Mouse (Mus musculus): ENCODE measurements around the gene Suclg1. TPM values are rescaled to one million over a fixed set of nuclear protein-coding genes. Genes with fewer than 3 reads are reported as not detected.

Gene Suclg1
- polyA plus RNA-seq, 1 experiment from 2014 or later = 132 TPM

GRCm38 (mm10) chr6:73280546-73281115, 32.4 kb downstream of the Suclg1 start:
- ATAC-seq (ENCODE audit: low FRiP score, low read depth) = no peak
- H3K9me3 ChIP-seq = no peaks in the 10 kb centered on the region
- H3K36me3 ChIP-seq = peaks cover 23% of the 10 kb centered on the region
- no peak overlapping the region for H3K9ac ChIP-seq
- H3K4me1 ChIP-seq (replicated peaks) = no peaks in the 10 kb centered on the region
- no peak overlapping the region for H3K4me2 ChIP-seq
- H3K27ac ChIP-seq (replicated peaks) = no peak overlapping the region
- H3K27me3 ChIP-seq = no peaks in the 10 kb centered on the region
- 82% methylated on average over 9 of the region's 9 CpGs for WGBS
- no peak overlapping the region for H3K4me3 ChIP-seq

GRCm38 (mm10) chr6:73286326-73286725, 38.1 kb downstream of the Suclg1 start:
- ATAC-seq (ENCODE audit: low FRiP score, low read depth) = no peak
- 100% methylated on average over 2 of the region's 2 CpGs for WGBS
- Histone ChIP-seq H3K4me2 (no peak overlapping the region), H3K27ac (replicated peaks) (no peak overlapping the region), H3K9me3 (no peaks in the 10 kb centered on the region), H3K27me3 (no peaks in the 10 kb centered on the region), H3K4me3 (no peak overlapping the region), H3K9ac (no peak overlapping the region), H3K4me1 (replicated peaks) (no peaks in the 10 kb centered on the region), H3K36me3 (no peaks in the 10 kb centered on the region)

GRCm38 (mm10) chr6:73306837-73307236, 58.7 kb downstream of the Suclg1 start:
- Histone ChIP-seq H3K4me1 (replicated peaks) (no peaks in the 10 kb centered on the region), H3K9me3 (no peaks in the 10 kb centered on the region), H3K4me3 (no peak overlapping the region), H3K9ac (no peak overlapping the region), H3K36me3 (no peaks in the 10 kb centered on the region), H3K27ac (replicated peaks) (no peak overlapping the region), H3K4me2 (no peak overlapping the region), H3K27me3 (no peaks in the 10 kb centered on the region)
- WGBS = 69% methylated on average over 6 of the region's 6 CpGs
- ATAC-seq (ENCODE audit: low FRiP score, low read depth) = no peak

DNA sequence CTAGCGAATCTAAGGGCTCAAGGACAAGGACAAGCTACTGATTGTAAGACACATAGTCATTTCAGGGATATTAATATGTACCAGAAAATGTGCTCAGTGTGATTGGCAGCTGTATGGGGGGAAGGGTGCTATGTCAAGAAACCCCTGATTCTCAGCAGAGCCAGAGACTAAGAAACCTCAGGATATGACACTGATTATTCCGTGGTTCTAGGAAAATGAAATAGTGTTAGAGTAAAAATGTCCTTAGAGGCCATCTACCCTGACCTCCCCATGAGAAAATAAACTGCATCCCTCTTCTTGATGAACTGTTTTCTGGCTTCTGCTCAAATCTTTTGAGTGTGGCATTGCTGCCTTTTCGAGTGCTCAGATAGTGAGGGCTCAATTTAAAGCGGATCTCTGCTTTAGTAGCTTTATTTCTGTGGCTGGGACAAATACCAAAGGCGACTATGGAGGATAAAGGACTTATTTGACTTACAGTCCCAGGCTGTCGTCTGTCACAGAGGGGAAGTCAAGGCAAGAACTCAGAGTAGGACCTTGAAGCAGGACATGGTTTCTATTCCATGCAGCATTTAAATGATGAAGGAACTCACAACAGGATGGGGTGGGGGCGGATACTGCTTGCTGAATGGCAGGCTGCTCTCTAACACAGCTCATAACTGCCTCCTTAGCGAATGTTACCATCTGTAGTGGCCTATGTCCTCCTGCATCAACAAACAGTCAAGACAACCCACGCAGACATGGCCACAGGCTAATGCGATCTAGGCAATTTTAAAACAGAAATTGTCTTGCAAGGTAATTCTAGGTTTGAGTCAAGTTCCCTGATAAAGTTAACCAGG, 60.7 kb downstream of the Suclg1 start:
- H3K4me3 ChIP-seq = no peak overlapping the region
- H3K4me1 ChIP-seq (replicated peaks) = no peaks in the 10 kb centered on the region
- no peak for ATAC-seq (ENCODE audit: low FRiP score, low read depth)
- WGBS = 81% methylated on average over 10 of the region's 10 CpGs
- H3K27me3 ChIP-seq = no peaks in the 10 kb centered on the region
- H3K9me3 ChIP-seq = no peaks in the 10 kb centered on the region
- no peak overlapping the region for H3K4me2 ChIP-seq
- no peaks in the 10 kb centered on the region for H3K36me3 ChIP-seq
- H3K9ac ChIP-seq = no peak overlapping the region
- no peak overlapping the region for H3K27ac ChIP-seq (replicated peaks)

GRCm38 (mm10) chr6:73311335-73311734, 63.2 kb downstream of the Suclg1 start:
- Histone ChIP-seq H3K9ac (no peak overlapping the region), H3K4me2 (no peak overlapping the region), H3K4me1 (replicated peaks) (peaks cover 12% of the 10 kb centered on the region; the same call in 1 of the 2 replicates), H3K27me3 (no peaks in the 10 kb centered on the region), H3K36me3 (no peaks in the 10 kb centered on the region), H3K9me3 (no peaks in the 10 kb centered on the region), H3K4me3 (no peak overlapping the region), H3K27ac (replicated peaks) (no peak overlapping the region)
- 78% methylated on average over 6 of the region's 6 CpGs for WGBS
- ATAC-seq (ENCODE audit: low FRiP score, low read depth) = no peak

DNA sequence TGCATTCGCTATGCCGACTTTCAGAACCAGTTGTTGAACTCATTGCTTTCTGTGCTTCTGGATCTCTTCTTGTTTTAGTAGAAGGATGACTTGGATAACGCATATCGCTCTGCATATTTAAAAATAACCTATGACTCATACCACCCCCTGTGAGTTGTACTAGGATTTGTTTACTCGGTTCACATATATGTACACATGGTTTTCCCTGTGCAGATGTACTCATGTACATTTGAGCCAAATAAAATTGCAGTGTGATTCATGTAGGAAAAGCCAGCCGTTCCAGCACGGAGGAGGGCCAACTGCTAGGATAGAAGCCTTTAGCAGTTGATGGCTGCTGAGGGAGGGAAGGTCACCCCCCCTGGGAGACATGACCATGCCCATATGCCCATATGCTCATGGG, 63.6 kb downstream of the Suclg1 start:
- Histone ChIP-seq H3K4me1 (replicated peaks) (peaks cover 12% of the 10 kb centered on the region; the same call in 1 of the 2 replicates), H3K9ac (no peak overlapping the region), H3K4me3 (no peak overlapping the region), H3K36me3 (no peaks in the 10 kb centered on the region), H3K9me3 (no peaks in the 10 kb centered on the region), H3K4me2 (no peak overlapping the region), H3K27me3 (no peaks in the 10 kb centered on the region), H3K27ac (replicated peaks) (no peak overlapping the region)
- WGBS = 91% methylated on average over 7 of the region's 7 CpGs
- no peak for ATAC-seq (ENCODE audit: low FRiP score, low read depth)

DNA sequence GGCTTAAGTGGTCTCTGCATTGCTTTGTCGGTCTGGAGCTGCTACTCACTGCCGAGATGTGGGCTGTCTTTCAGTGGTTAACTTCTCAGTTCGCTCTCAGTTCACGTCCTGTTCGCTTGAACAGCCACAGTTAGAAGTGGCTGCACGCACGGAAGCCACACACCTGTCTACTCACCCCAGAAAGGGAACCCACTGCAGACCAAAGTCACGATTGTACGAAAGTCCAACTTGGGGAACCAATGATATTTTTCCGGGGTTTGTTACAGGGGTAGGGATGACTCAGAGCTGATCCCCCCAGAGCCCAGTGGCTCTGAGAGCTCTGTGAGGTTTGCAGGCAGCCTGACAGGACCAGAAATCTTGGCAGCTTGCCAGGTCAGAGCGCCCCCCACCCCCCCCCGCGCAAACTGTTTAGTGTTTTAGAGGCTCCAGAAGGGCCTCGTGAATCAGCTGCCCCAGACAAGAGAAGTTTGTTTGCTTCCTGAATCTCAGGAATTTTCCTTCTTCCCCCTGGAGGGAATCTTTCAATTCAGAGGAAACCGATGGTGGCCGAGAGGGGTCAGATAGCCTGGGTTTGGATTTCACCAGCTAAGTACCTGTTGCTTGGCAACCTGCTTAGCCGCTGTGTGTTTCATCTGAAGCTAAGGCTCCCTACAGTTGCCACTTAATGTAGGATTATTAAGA, 66.9 kb downstream of the Suclg1 start:
- WGBS = 1% methylated on average over 17 of the region's 17 CpGs
- H3K4me2 ChIP-seq = peak overlapping the region; percentile 69
- H3K4me1 ChIP-seq (replicated peaks) = peaks cover 12% of the 10 kb centered on the region; the same call in 1 of the 2 replicates
- peak overlapping the region; percentile 77 for H3K27ac ChIP-seq (replicated peaks)
- H3K27me3 ChIP-seq = no peaks in the 10 kb centered on the region
- H3K9me3 ChIP-seq = no peaks in the 10 kb centered on the region
- H3K4me3 ChIP-seq = peak overlapping the region; percentile 44
- ATAC-seq (ENCODE audit: low FRiP score, low read depth) = peak; percentile 84
- peak overlapping the region; percentile 44 for H3K9ac ChIP-seq
- H3K36me3 ChIP-seq = no peaks in the 10 kb centered on the region

DNA sequence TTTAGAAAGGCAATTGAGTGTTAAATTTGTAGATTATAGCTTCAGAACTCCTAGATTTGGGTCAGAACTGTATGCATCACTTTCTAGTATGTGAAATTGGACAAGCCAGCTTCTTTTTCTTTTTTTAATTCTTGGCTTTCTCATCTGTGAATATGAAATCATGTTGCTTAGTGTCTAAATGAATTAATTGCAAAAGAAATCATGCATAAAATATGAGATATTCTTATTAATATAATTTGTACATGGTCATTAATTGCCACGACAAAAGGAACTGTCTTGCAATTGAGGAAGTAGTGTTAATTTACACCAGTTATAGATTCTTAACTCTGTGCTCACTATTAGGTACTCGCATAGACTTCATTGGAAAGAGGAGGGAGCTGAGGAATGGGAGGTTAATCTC, 74.1 kb downstream of the Suclg1 start:
- Histone ChIP-seq H3K9ac (no peak overlapping the region), H3K9me3 (no peaks in the 10 kb centered on the region), H3K4me3 (no peak overlapping the region), H3K27me3 (no peaks in the 10 kb centered on the region), H3K4me2 (no peak overlapping the region), H3K36me3 (no peaks in the 10 kb centered on the region), H3K4me1 (replicated peaks) (no peaks in the 10 kb centered on the region), H3K27ac (replicated peaks) (no peak overlapping the region)
- WGBS = 62% methylated on average over 2 of the region's 2 CpGs
- ATAC-seq (ENCODE audit: low FRiP score, low read depth) = no peak

Other genes starting within 250 kb of the Suclg1 start
- gene Dnah6, start 26.7 kb upstream of the Suclg1 start, polyA plus RNA-seq (2015; fragmentation: Nextera tagmentation; extraction: Ambion mirVana) = 0.32 and 0.34 TPM in 2 replicates
- gene 4931417E11Rik, start 221.3 kb downstream of the Suclg1 start, polyA plus RNA-seq (2015; fragmentation: Nextera tagmentation; extraction: Ambion mirVana) = not detected in 2 replicates

Data from hindbrain, embryonic 15.5 days (tissue).